ENCODE assay signal across 9 mouse cellular contexts in genomic region chr9:114948395-114948794, GRCm38 (mm10). TPM values are rescaled to one million over a fixed set of nuclear protein-coding genes. Genes with fewer than 3 reads are reported as not detected.
DNase-seq lines count a peak whose midpoint lies in the region.
"Had no signal": no experiment of that assay in that cellular context is flagged by ENCODE, and none has a peak within 500 bp of the region (broad histone marks: within the 10 kb centered on the region; RNA-seq: fewer than 3 reads in every experiment).

No protein-coding gene starts in this region.

- DNase-seq in 3134 (ENCODE audit: extremely low read depth, insufficient read length, low spot score) = peak; percentile 76
- peak; percentile 92 for DNase-seq in Muller cell, postnatal 12 days (ENCODE audit: inconsistent ontology term)
- peak; percentile 38 to 64 for DNase-seq in heart, adult 18-20 months
- DNase-seq in limb, embryonic 10.5 days (ENCODE audit: low spot score) = no peak
- DNase-seq in thymus, postnatal 10 days (ENCODE audit: low spot score in 2 of 2) = no peak
- no peak for DNase-seq in cerebellum, adult 11-12 months
- DNase-seq in thymus, adult 18-20 months = no peak
- DNase-seq: cerebellum, postnatal 14 days had no signal

- no peaks in the 10 kb centered on the region for H3K36me3 ChIP-seq in limb, embryonic 10.5 days

- no peaks in the 10 kb centered on the region for H3K27me3 ChIP-seq in limb, embryonic 10.5 days (ENCODE audit: low read depth, poor library complexity, severe bottlenecking)

- WGBS in limb, embryonic 10.5 days = 71% methylated on average over 5 of the region's 5 CpGs

- H3K4me3 ChIP-seq in limb, embryonic 10.5 days = no peak overlapping the region
- H3K4me3 ChIP-seq: layer of hippocampus, adult 2 months had no signal

- 0 out of 2 replicates have a peak overlapping the region, but pooled peaks have one; percentile 19 for H3K27ac ChIP-seq in limb, embryonic 10.5 days
- H3K27ac ChIP-seq: layer of hippocampus, adult 2 months had no signal

- peaks cover 19% of the 10 kb centered on the region for H3K4me1 ChIP-seq in limb, embryonic 10.5 days

- no peaks in the 10 kb centered on the region for H3K9me3 ChIP-seq in limb, embryonic 10.5 days (replicated peaks)

RNA-seq across cellular contexts. Expression of gene Gpd1l, which starts 14.6 kb away (rescaled TPM):
- total RNA-seq in heart, adult 18-20 months (2021) = 10 to 100 TPM; 38.0 to 40.4 TPM
- polyA plus RNA-seq in limb, embryonic 10.5 days (2016; fragmentation: Nextera tagmentation; extraction: Ambion mirVana) = 10.6 and 12.6 TPM in 2 replicates

RNA-seq across cellular contexts. Expression of gene Osbpl10, which starts 30.0 kb away (rescaled TPM):
- 1 to 10 TPM; 2.7 to 3.4 TPM for total RNA-seq in heart, adult 18-20 months (2021)
- polyA plus RNA-seq in limb, embryonic 10.5 days (2016; fragmentation: Nextera tagmentation; extraction: Ambion mirVana) = 1.5 and 1.7 TPM in 2 replicates

RNA-seq across cellular contexts. Expression of gene Rps27rt, which starts 34.1 kb away (rescaled TPM):
- 10 to 100 TPM; 15.8 to 18.0 TPM for total RNA-seq in heart, adult 18-20 months (2021)
- polyA plus RNA-seq in limb, embryonic 10.5 days (2016; fragmentation: Nextera tagmentation; extraction: Ambion mirVana) = 226 and 227 TPM in 2 replicates

Comparison
In these comparisons a context has a peak if more than half of its experiments do, and no peak if none do; other contexts are left out.
1. DNase-seq: peak in 3134 (single experiment), Muller cell, postnatal 12 days (single experiment) and heart, adult 18-20 months (2 of 2); none in limb, embryonic 10.5 days (single experiment), thymus, postnatal 10 days (0 of 2), cerebellum, adult 11-12 months (single experiment) and thymus, adult 18-20 months (0 of 2).